Mouse (Mus musculus): ENCODE measurements around the gene Adgrg2. TPM values are rescaled to one million over a fixed set of nuclear protein-coding genes. Genes with fewer than 3 reads are reported as not detected.

Gene Adgrg2
- 1.9 and 2.3 TPM in 2 replicates for polyA plus RNA-seq (2015; fragmentation: Nextera tagmentation; extraction: Ambion mirVana)

DNA sequence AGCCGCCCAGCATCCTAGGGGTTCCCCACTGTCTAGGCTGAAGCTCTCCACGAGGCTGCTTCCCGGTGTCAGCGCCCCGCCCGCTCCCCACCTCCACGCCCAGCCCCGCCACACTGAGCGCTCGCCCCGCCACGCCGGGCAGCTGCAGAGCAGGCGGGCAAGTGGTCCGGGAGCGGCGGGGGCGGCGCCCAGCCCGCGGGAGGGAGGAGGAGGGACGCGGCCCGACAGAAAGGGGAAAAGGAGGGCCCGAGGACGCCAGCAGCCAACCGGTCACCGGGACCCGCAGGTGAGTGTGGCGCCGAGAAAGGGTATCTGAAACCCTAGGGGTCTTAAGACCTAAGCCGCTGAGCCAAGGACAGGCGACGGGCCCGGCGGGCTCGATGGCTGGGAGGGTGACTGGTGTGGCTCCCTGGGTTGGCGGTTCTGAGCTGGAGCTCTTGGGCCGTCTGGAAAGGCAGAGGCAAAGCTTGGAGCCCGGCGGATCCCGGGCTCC lies at the start of gene Adgrg2:
TSS of gene Adgrg2 (plus strand) at position 227 of the 493 bp plus-strand sequence.
- H3K4me3 ChIP-seq: peak within 1 kb of the TSS; percentile 48
- no peak; the same call in 1 of the 2 replicates for ATAC-seq (ENCODE audit: insufficient number of reproducible peaks, insufficient read depth, low FRiP score, low TSS enrichment, low read depth)
- no peaks in the 10 kb centered on the region for H3K9me3 ChIP-seq
- no peaks in the 10 kb centered on the region for H3K4me1 ChIP-seq
- peaks cover 59% of the 10 kb centered on the region for H3K27me3 ChIP-seq
- 17% methylated on average over 36 of the region's 42 CpGs for WGBS
- H3K27ac ChIP-seq: no peak within 1 kb of the TSS
- no peaks in the 10 kb centered on the region for H3K36me3 ChIP-seq
- peak within 1 kb of the TSS; percentile 62 for H3K9ac ChIP-seq
- peak within 1 kb of the TSS; percentile 69 for H3K4me2 ChIP-seq

DNA sequence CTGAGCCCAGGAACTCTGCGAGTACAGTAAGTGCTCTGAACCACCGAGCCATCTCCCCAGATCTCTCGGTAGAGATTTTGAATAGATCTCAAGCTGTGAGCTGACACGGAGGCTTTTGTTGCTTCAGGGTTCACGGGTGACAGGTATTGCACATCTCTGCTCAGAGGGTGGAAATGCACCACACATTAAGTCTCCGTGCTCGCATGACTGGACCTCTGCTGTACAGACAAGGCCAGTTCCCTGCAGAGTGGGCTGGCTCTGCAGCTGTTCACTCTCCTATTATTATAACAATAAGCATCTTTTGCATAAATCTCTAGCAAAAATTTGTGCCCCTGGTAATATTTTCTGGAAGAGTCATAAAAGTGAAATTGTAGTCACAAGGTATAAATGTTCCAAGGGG lies 39.5 kb upstream of the Adgrg2 start:
- no peak for ATAC-seq (ENCODE audit: insufficient number of reproducible peaks, insufficient read depth, low FRiP score, low TSS enrichment, low read depth)
- Histone ChIP-seq H3K27me3 (peaks cover 51% of the 10 kb centered on the region), H3K4me1 (no peaks in the 10 kb centered on the region), H3K9ac (no peak overlapping the region), H3K27ac (no peak overlapping the region), H3K9me3 (no peaks in the 10 kb centered on the region), H3K36me3 (no peaks in the 10 kb centered on the region), H3K4me2 (no peak overlapping the region), H3K4me3 (no peak overlapping the region)
- WGBS: 62% methylated on average over 7 of the region's 7 CpGs

DNA sequence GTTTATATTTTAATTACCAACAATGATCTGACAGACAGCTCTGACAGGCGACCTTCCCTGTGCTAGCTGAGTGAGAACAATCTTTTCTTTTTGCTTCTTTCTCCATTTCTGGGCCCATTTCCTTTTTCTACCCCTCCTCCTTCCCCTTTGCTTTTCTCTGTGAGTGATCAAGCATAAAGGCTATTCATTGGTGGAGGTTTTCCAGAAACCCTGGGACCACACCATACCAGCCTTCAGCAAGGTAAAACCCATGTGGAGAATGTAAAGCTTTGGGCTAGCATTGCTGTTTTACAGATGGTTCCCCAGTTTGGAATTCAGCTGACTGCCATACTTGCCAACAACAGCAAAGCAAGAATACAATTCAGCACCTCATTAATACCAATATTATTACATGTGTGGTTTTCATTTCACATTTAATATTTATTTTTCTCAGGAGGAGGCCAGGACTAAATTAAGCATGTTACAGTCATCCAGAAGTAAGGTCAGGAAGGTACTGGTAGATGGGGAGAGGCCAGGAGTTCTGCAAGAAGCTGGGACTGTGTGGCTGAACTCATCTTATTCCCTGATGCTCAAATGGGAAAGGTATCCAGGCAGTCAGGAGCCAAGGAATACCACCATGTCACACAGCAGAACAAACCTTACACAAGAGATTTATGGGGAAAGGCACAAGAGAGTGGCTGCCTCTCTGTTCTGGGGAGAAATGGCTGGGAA lies 38.4 kb upstream of the Adgrg2 start:
- no peak overlapping the region for H3K27ac ChIP-seq
- H3K9me3 ChIP-seq: no peaks in the 10 kb centered on the region
- no peak for ATAC-seq (ENCODE audit: insufficient number of reproducible peaks, insufficient read depth, low FRiP score, low TSS enrichment, low read depth)
- no peak overlapping the region for H3K4me2 ChIP-seq
- H3K4me1 ChIP-seq: no peaks in the 10 kb centered on the region
- 32% methylated on average over 1 of the region's 1 CpGs for WGBS
- no peak overlapping the region for H3K9ac ChIP-seq
- no peak overlapping the region for H3K4me3 ChIP-seq
- H3K27me3 ChIP-seq: peaks cover 51% of the 10 kb centered on the region
- no peaks in the 10 kb centered on the region for H3K36me3 ChIP-seq

DNA sequence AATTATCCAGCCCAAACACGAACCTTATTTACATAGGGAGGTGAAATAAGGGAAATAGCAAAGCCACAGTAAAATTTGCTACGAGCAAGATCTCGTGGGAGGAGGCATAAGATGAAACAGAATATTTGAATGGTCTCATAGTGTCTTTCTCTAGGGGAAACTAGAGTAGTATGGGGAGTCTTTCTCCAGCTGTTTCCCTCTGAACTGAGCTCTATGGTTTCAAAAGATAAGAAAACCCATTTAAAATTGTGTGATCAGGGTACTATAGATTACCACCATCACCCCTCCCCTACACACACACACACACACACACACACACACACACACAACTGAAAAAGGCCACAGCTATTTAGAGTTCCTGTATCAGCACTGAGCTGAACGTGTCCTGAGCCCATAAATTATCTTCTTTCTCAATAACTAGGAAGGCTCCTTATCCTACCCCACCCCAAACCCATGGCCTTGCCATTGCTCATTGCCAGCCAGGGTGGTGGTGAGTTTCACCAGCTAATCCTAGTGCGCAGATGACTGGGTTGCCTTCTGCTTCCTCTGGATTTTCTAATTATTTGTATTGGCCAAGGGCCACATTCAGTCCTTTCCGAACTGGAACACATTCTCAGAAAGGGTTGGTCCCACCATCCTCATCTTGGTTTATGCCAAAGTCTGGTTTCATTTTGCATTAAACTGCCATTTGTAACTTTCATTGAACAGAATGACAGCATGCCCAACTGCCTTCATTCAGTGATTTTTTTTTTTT lies 5.6 kb upstream of the Adgrg2 start:
- H3K36me3 ChIP-seq: no peaks in the 10 kb centered on the region
- H3K4me2 ChIP-seq: no peak overlapping the region
- 75% methylated on average over 6 of the region's 6 CpGs for WGBS
- no peaks in the 10 kb centered on the region for H3K4me1 ChIP-seq
- no peak overlapping the region for H3K27ac ChIP-seq
- H3K9me3 ChIP-seq: no peaks in the 10 kb centered on the region
- H3K9ac ChIP-seq: no peak overlapping the region
- peaks cover 49% of the 10 kb centered on the region for H3K27me3 ChIP-seq
- no peak for ATAC-seq (ENCODE audit: insufficient number of reproducible peaks, insufficient read depth, low FRiP score, low TSS enrichment, low read depth)
- H3K4me3 ChIP-seq: no peak overlapping the region

DNA sequence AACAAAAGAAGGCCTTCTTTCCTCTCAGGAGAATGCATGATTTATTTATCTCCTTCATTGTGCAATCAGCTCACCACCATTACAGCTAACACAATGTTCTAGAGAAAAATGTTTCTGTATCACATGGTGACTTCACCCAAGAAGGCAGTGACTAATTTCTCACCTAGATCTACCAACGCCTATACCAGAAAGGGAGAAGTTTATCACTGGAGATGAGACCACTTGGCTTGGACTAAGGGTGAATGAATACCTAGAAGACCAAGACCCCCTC lies 5.1 kb upstream of the Adgrg2 start:
- ATAC-seq (ENCODE audit: insufficient number of reproducible peaks, insufficient read depth, low FRiP score, low TSS enrichment, low read depth): no peak
- H3K9ac ChIP-seq: no peak overlapping the region
- no peaks in the 10 kb centered on the region for H3K4me1 ChIP-seq
- H3K27ac ChIP-seq: no peak overlapping the region
- H3K36me3 ChIP-seq: no peaks in the 10 kb centered on the region
- peaks cover 53% of the 10 kb centered on the region for H3K27me3 ChIP-seq
- H3K4me3 ChIP-seq: no peak overlapping the region
- no peaks in the 10 kb centered on the region for H3K9me3 ChIP-seq
- H3K4me2 ChIP-seq: no peak overlapping the region
- WGBS: 86% methylated on average over 1 of the region's 1 CpGs

DNA sequence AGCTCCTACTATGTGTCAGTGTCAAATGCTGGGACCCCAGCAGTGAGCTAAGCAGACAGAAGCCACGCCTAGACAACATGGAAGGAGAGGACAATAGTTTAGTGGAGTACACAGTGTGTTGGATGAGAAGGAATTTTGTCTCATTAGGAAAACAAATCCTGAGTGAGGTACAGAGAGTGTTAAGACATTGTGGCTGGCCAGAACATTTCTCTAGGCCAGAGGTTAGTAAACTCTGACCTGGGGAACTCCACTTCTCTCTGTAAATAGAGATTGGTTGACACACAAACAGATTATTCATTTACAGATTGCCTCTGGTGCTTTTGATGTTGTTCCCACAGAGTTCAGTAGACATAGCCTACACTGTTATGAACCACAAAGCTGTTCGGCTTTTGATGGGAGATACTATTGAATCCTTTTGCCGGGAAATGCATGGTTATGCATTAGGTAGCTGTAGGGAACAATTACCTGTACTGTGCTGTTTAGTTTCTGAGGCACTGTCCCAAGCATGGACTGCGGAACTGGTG lies 22.5 kb downstream of the Adgrg2 start:
- no peaks in the 10 kb centered on the region for H3K36me3 ChIP-seq
- H3K27me3 ChIP-seq: peaks cover 27% of the 10 kb centered on the region
- WGBS: 68% methylated on average over 4 of the region's 4 CpGs
- H3K27ac ChIP-seq: no peak overlapping the region
- ATAC-seq (ENCODE audit: insufficient number of reproducible peaks, insufficient read depth, low FRiP score, low TSS enrichment, low read depth): no peak
- no peak overlapping the region for H3K9ac ChIP-seq
- H3K4me2 ChIP-seq: no peak overlapping the region
- no peak overlapping the region for H3K4me3 ChIP-seq
- H3K4me1 ChIP-seq: no peaks in the 10 kb centered on the region
- H3K9me3 ChIP-seq: no peaks in the 10 kb centered on the region

DNA sequence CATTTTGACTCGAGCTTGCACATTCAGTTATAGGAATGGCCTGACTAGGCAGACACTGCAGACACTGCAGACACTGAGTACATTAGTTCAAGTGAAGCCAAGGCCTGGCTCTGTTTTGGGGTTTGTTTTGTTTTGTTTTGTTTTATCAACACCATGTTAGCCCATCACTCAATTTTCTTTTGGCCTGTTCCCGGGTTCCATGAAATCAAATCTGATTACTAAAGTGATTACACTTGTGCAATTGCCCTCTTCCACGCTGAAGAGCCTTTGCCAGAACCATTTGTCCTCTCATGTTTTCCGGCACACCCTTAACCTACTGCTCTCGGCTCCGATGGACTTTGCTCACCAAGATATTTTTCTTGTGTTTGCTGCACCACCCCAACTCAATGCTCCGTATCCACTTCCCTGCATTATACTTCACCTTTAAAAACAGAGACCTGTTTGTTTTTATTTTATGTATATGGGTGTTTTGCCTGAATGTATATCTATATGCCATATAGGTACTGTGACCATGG lies 23.4 kb downstream of the Adgrg2 start:
- Histone ChIP-seq H3K4me2 (no peak overlapping the region), H3K36me3 (no peaks in the 10 kb centered on the region), H3K4me3 (no peak overlapping the region), H3K27ac (no peak overlapping the region), H3K4me1 (no peaks in the 10 kb centered on the region), H3K9me3 (no peaks in the 10 kb centered on the region), H3K9ac (no peak overlapping the region), H3K27me3 (peaks cover 33% of the 10 kb centered on the region)
- ATAC-seq (ENCODE audit: insufficient number of reproducible peaks, insufficient read depth, low FRiP score, low TSS enrichment, low read depth): no peak
- WGBS: 71% methylated on average over 7 of the region's 7 CpGs

DNA sequence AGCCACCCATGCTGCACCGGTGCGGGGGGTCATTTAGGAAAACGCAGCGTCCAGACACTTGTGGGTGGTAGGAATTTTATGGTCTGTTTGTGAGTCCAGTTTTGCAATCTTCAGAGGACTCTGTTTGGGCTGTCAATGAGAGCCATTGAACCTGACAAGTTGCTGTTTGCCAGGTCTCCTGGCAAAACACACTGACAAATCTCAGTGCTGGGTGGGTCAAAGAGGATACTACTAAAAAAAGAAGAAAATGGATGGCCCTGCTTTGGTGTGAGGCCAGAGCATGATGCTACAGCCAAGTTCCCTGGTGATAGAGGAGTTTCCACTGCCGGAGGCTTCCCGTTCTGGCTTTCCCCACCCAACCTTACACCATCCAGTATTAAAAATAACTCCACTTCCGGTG lies 27.9 kb downstream of the Adgrg2 start:
- Histone ChIP-seq H3K9ac (no peak overlapping the region), H3K9me3 (no peaks in the 10 kb centered on the region), H3K36me3 (no peaks in the 10 kb centered on the region), H3K27me3 (peaks cover 36% of the 10 kb centered on the region), H3K4me1 (no peaks in the 10 kb centered on the region), H3K4me2 (no peak overlapping the region), H3K27ac (no peak overlapping the region), H3K4me3 (no peak overlapping the region)
- 82% methylated on average over 7 of the region's 7 CpGs for WGBS
- ATAC-seq (ENCODE audit: insufficient number of reproducible peaks, insufficient read depth, low FRiP score, low TSS enrichment, low read depth): no peak

DNA sequence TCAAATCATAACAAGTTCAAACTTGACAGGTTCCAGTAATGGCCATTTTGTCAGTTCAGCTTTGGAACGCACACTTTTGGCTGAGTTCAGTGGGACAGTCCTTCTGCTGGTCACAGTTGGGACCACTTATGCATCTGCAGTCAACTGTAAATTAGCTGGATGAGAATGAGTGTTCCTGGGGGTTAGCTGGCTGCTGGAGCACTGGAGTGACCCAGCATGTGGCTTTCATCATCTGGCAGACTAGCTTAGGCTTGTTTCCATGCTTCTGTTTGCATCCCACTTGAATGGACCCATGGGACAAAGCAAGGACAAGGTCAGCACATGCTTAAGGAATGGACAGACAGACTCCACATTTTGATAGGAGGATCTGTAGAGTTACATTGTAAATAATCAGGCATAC lies 33.2 kb downstream of the Adgrg2 start:
- no peaks in the 10 kb centered on the region for H3K4me1 ChIP-seq
- no peak overlapping the region for H3K4me2 ChIP-seq
- peaks cover 37% of the 10 kb centered on the region for H3K27me3 ChIP-seq
- H3K27ac ChIP-seq: no peak overlapping the region
- H3K9ac ChIP-seq: no peak overlapping the region
- no peak overlapping the region for H3K4me3 ChIP-seq
- H3K36me3 ChIP-seq: no peaks in the 10 kb centered on the region
- H3K9me3 ChIP-seq: no peaks in the 10 kb centered on the region
- WGBS: 76% methylated on average over 1 of the region's 1 CpGs
- no peak for ATAC-seq (ENCODE audit: insufficient number of reproducible peaks, insufficient read depth, low FRiP score, low TSS enrichment, low read depth)

DNA sequence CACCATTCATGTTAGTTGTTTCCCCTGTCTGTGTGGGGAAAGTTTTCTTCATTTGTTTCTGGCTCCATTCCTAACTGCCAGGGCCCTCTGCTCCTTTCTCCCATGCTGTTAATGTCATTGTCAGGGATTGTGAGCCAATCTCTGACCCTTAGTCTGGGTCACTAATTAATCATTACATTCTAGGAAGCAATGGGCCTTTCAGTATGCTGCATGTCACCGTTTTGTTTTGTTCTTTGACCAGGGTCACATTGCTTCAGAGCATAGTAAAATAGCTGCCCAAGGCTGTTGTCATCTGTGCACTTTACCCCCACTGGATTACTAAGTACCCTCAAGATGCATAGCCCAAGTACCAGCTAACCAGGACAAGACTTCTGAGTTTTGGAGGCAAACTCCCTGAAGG lies 36.0 kb downstream of the Adgrg2 start:
- WGBS: 59% methylated on average over 1 of the region's 1 CpGs
- Histone ChIP-seq H3K36me3 (no peaks in the 10 kb centered on the region), H3K4me3 (no peak overlapping the region), H3K4me2 (no peak overlapping the region), H3K27me3 (peaks cover 40% of the 10 kb centered on the region), H3K27ac (no peak overlapping the region), H3K9me3 (no peaks in the 10 kb centered on the region), H3K4me1 (no peaks in the 10 kb centered on the region), H3K9ac (no peak overlapping the region)
- ATAC-seq (ENCODE audit: insufficient number of reproducible peaks, insufficient read depth, low FRiP score, low TSS enrichment, low read depth): no peak

DNA sequence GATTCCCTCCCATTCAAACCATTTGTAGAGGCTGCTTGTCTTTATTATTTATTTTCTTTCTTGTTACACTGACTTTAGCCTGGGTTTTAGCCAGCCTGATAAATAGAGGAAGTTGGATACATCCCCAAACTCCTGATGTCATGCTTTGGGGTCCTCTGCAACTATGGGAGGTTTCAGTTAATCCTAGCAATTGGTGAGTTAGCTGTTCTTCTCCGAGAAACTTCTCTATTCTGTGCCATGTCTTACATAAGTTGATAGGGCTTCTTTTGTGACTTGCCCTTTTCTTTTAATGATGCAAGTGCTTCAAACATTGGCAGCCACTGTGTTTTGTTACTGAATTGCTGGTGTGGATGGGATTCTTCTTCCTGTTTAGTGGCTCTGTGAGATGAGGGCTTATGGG lies 36.4 kb downstream of the Adgrg2 start:
- Histone ChIP-seq H3K4me1 (no peaks in the 10 kb centered on the region), H3K4me3 (no peak overlapping the region), H3K27me3 (peaks cover 40% of the 10 kb centered on the region), H3K9ac (no peak overlapping the region), H3K36me3 (no peaks in the 10 kb centered on the region), H3K27ac (no peak overlapping the region), H3K4me2 (no peak overlapping the region), H3K9me3 (no peaks in the 10 kb centered on the region)
- no peak for ATAC-seq (ENCODE audit: insufficient number of reproducible peaks, insufficient read depth, low FRiP score, low TSS enrichment, low read depth)
- WGBS: 90% methylated on average over 1 of the region's 1 CpGs

DNA sequence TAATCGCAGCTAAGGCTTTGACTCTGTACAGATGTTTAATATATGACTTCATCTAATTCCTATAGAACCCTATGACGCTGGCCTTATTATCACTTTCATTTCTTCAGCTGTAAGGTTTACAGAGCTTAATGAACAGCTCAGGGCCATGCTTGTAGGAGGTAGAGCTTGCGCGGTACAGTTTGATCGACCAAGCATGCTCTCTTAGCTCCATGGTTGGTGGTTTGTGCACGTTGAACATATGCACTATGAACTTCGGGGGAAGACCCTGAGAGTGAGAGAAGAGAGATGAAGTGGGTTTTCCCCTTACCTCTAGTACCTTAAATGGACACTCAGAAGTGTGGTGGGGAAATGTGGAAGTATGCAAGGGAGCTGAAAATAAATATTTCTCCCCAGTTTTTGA lies 41.7 kb downstream of the Adgrg2 start:
- no peak overlapping the region for H3K9ac ChIP-seq
- H3K27ac ChIP-seq: no peak overlapping the region
- no peaks in the 10 kb centered on the region for H3K36me3 ChIP-seq
- H3K9me3 ChIP-seq: no peaks in the 10 kb centered on the region
- no peak overlapping the region for H3K4me3 ChIP-seq
- ATAC-seq (ENCODE audit: insufficient number of reproducible peaks, insufficient read depth, low FRiP score, low TSS enrichment, low read depth): no peak
- H3K27me3 ChIP-seq: peaks cover 22% of the 10 kb centered on the region
- H3K4me2 ChIP-seq: no peak overlapping the region
- H3K4me1 ChIP-seq: no peaks in the 10 kb centered on the region
- WGBS: 83% methylated on average over 7 of the region's 7 CpGs

Data from embryonic facial prominence, embryonic 13.5 days (tissue).